ENCODE assay signal across 9 mouse cellular contexts in genomic region chr13:109429544-109429943, GRCm38 (mm10).
"Had no signal": no experiment of that assay in that cellular context is flagged by ENCODE, and none has a peak within 500 bp of the region (broad histone marks: within the 10 kb centered on the region; RNA-seq: fewer than 3 reads in every experiment).

No protein-coding gene starts in this region.

- DNase-seq: lung, adult 18-20 months; lung, embryonic 14.5 days; lung, postnatal 10 days; right cerebral cortex, postnatal 14 days; thymus, adult 2 months; thymus, postnatal 25 days; thymus, postnatal 4 days had no signal

- ATAC-seq: midbrain, embryonic 13.5 days; midbrain, embryonic 15.5 days had no signal
